Mouse (Mus musculus): Measurements from ENCODE around the gene Gm20388.

DNA sequence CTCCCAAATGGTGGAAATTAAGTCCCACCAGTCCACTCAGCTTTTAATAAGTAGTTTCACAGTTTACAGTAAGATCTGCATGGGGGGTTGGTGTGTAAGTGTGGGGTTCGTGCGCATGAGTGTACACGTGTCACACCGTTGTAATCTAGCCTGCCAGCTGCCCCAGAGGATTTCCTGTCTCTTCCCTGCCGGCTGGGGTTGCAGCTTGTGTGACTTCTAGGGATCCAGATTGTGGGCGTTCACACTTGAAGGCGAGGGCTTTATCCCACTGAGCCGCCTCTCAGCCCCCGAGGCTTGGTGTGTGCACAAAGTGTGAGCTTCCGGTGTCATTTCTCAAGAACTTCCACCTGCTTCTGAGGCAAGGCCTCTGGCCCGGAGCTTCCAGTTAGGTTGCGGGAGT is 61.9 kb downstream of the Gm20388 start:
- TF ChIP-seq ZC3H11A (IDR thresholded peaks at IDR 0.05; ENCODE audit: borderline replicate concordance, low read depth, low read length), result no peak
- TF ChIP-seq CHD2 (IDR thresholded peaks at IDR 0.05; ENCODE audit: low read depth, low read length), result no peak
